Mouse (Mus musculus): ENCODE data around the gene Tenm3.

Gene Tenm3

GRCm38 (mm10) chr8:48670387-48670786 lies 173.4 kb downstream of the Tenm3 start:
- in situ Hi-C loops (cut with MboI, MseI): no loop called here

- in situ Hi-C loops (cut with MboI, MseI): no loop called here
Measured at GRCm38 (mm10) chr8:48665193-48665592, 178.6 kb downstream of the Tenm3 start.

GRCm38 (mm10) chr8:48659226-48659625 lies 184.5 kb downstream of the Tenm3 start:
- in situ Hi-C loops (cut with MboI, MseI): no loop called here

GRCm38 (mm10) chr8:48655381-48656043 lies 188.2 kb downstream of the Tenm3 start:
- in situ Hi-C loops (cut with MboI, MseI): no loop called here

GRCm38 (mm10) chr8:48649845-48650244 lies 193.9 kb downstream of the Tenm3 start:
- in situ Hi-C loops (cut with MboI, MseI): no loop called here

GRCm38 (mm10) chr8:48649415-48649814 lies 194.3 kb downstream of the Tenm3 start:
- in situ Hi-C loops (cut with MboI, MseI): no loop called here

- in situ Hi-C loops (cut with MboI, MseI): no loop called here
Measured at GRCm38 (mm10) chr8:48646110-48646509, 197.6 kb downstream of the Tenm3 start.

- in situ Hi-C loops (cut with MboI, MseI): no loop called here
Measured at GRCm38 (mm10) chr8:48638129-48638528, 205.6 kb downstream of the Tenm3 start.

- in situ Hi-C loops (cut with MboI, MseI): no loop called here
Measured at GRCm38 (mm10) chr8:48636979-48637378, 206.8 kb downstream of the Tenm3 start.

- in situ Hi-C loops (cut with MboI, MseI): no loop called here
Measured at GRCm38 (mm10) chr8:48635815-48636214, 207.9 kb downstream of the Tenm3 start.

- in situ Hi-C loops (cut with MboI, MseI): no loop called here
Measured at GRCm38 (mm10) chr8:48633426-48633825, 210.3 kb downstream of the Tenm3 start.

- in situ Hi-C loops (cut with MboI, MseI): no loop called here
Measured at GRCm38 (mm10) chr8:48622517-48623153, 221.1 kb downstream of the Tenm3 start.

- in situ Hi-C loops (cut with MboI, MseI): no loop called here
Measured at GRCm38 (mm10) chr8:48615088-48615487, 228.7 kb downstream of the Tenm3 start.

- in situ Hi-C loops (cut with MboI, MseI): no loop called here
Measured at GRCm38 (mm10) chr8:48611934-48612512, 231.7 kb downstream of the Tenm3 start.

GRCm38 (mm10) chr8:48611126-48611525 lies 232.6 kb downstream of the Tenm3 start:
- in situ Hi-C loops (cut with MboI, MseI): no loop called here

- in situ Hi-C loops (cut with MboI, MseI): no loop called here
Measured at GRCm38 (mm10) chr8:48610316-48610715, 233.4 kb downstream of the Tenm3 start.

GRCm38 (mm10) chr8:48609684-48610083 lies 234.1 kb downstream of the Tenm3 start:
- in situ Hi-C loops (cut with MboI, MseI): no loop called here

- in situ Hi-C loops (cut with MboI, MseI): no loop called here
Measured at GRCm38 (mm10) chr8:48604190-48604897, 239.4 kb downstream of the Tenm3 start.

- in situ Hi-C loops (cut with MboI, MseI): no loop called here
Measured at GRCm38 (mm10) chr8:48603165-48603840, 240.4 kb downstream of the Tenm3 start.

- in situ Hi-C loops (cut with MboI, MseI): no loop called here
Measured at GRCm38 (mm10) chr8:48601621-48602020, 242.1 kb downstream of the Tenm3 start.

- in situ Hi-C loops (cut with MboI, MseI): no loop called here
Measured at GRCm38 (mm10) chr8:48599028-48599427, 244.7 kb downstream of the Tenm3 start.

GRCm38 (mm10) chr8:48596332-48596731 lies 247.4 kb downstream of the Tenm3 start:
- in situ Hi-C loops (cut with MboI, MseI): no loop called here

Measured in T-helper 2 cell (primary cell).